Mouse (Mus musculus) c-Kit-negative CD71-positive TER-119-positive erythroid progenitor cells, embryonic 14.5 days (primary cell): ENCODE measurements around the gene Kbtbd8.

Source experiments
- DNase-seq: peaks from one replicate; pipeline ENCODE4 v3.0.0-alpha.2; 2013; ENCODE audit warnings: low read depth, low spot score

Gene Kbtbd8

DNA sequence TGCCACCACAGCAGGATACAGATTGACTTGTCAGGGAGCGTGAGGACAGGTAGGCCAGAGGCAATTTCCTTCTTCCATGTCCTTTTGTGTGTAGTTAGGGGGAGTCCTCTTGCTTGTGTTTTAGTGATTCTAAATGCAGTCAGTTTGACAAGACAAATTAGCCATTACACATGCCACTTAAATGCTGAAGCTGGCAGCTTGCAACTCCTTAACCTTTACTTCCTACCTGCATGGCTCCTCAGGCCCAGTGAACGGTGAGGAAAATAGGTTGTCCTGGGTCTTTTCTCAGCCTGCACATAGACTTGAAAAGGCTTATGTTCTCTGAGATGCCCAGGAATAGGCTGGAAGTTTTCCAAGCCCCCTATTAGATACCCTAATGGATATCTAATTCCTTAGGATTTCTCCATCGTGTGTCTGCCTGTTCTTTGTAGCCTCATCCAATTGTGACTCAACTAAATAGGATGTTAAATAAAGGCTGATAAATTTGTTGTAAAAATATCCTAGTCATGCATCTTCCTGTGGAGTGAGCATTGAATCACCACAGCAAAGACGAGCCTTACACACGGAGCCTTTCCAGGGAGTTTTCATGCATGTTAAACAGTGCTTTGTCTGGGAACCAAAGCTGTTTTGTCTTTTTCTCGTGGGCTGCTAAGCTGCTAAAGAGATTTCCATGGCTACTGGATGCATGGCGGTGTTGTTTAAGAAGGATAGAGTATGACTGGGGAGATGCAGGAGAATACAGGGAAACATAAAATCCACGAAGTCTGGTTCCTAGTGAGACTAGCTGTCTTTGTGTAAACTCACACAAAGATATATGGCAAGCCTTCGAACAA is 57.5 kb downstream of the Kbtbd8 start:
- no peak for DNase-seq
